Mouse (Mus musculus) thymus, postnatal 10 days (tissue): ENCODE measurements around the gene Kbtbd6.
A peak's percentile ranks its signal among the peaks of the same experiment; 100 is the strongest.
"Not testable (repeated sequence)": the region's sequence is repeated elsewhere in the genome, so short reads cannot be mapped to it uniquely, and the experiment has no call there.

Source experiments
- DNase-seq, 2 experiments: peaks; one replicate each; pipeline ENCODE4 v3.0.0; 2021; ENCODE audit warnings: low spot score in 2 of 2

The Kbtbd6 gene

GRCm38 (mm10) chr14:79451681-79452590, at the start of gene Kbtbd6:
Kbtbd6 (plus strand) TSS chr14:79451835.
- DNase-seq: peak; percentile 65 to 68

- no peak for DNase-seq
These were observed 44.0 kb upstream of the Kbtbd6 start for GRCm38 (mm10) chr14:79407641-79408040.

GRCm38 (mm10) chr14:79409278-79409830, 42.3 kb upstream of the Kbtbd6 start:
- DNase-seq: no peak

- no peak for DNase-seq
These were observed 41.0 kb upstream of the Kbtbd6 start for GRCm38 (mm10) chr14:79410662-79411061.

GRCm38 (mm10) chr14:79413121-79413520, 38.5 kb upstream of the Kbtbd6 start:
- no peak for DNase-seq

GRCm38 (mm10) chr14:79420083-79420685, 31.5 kb upstream of the Kbtbd6 start:
- no peak for DNase-seq

- peak; percentile 91 to 93 for DNase-seq
These were observed 25.5 kb upstream of the Kbtbd6 start, which contains the start of gene Kbtbd7 for GRCm38 (mm10) chr14:79425979-79426729. Kbtbd7 (plus strand) TSS chr14:79426511.

- DNase-seq: not testable (repeated sequence)
These were observed 24.8 kb upstream of the Kbtbd6 start for GRCm38 (mm10) chr14:79426730-79427365.

GRCm38 (mm10) chr14:79434068-79434467, 17.6 kb upstream of the Kbtbd6 start:
- no peak for DNase-seq

GRCm38 (mm10) chr14:79440655-79441054, 11.0 kb upstream of the Kbtbd6 start:
- DNase-seq: no peak

- DNase-seq: no peak
These were observed 10.2 kb upstream of the Kbtbd6 start for GRCm38 (mm10) chr14:79441441-79441840.

- no peak for DNase-seq
These were observed 7.0 kb upstream of the Kbtbd6 start for GRCm38 (mm10) chr14:79444601-79445000.

GRCm38 (mm10) chr14:79445055-79445620, 6.5 kb upstream of the Kbtbd6 start:
- DNase-seq: no peak

- DNase-seq: not testable (repeated sequence)
These were observed 928 bp downstream of the Kbtbd6 start for GRCm38 (mm10) chr14:79452591-79452934.

GRCm38 (mm10) chr14:79460401-79460800, 8.8 kb downstream of the Kbtbd6 start:
- DNase-seq: no peak

- DNase-seq: no peak
These were observed 9.4 kb downstream of the Kbtbd6 start for GRCm38 (mm10) chr14:79460988-79461387.

- no peak for DNase-seq
These were observed 14.0 kb downstream of the Kbtbd6 start for GRCm38 (mm10) chr14:79465623-79466022.

- peak in 1 of 2 experiments; percentile 40 for DNase-seq
These were observed 16.0 kb downstream of the Kbtbd6 start for GRCm38 (mm10) chr14:79467621-79468020.

GRCm38 (mm10) chr14:79473384-79473783, 21.7 kb downstream of the Kbtbd6 start:
- DNase-seq: no peak

- peak; percentile 91 to 96 for DNase-seq
These were observed 29.1 kb downstream of the Kbtbd6 start, which contains the start of gene Elf1 for GRCm38 (mm10) chr14:79480624-79481338. Elf1 (plus strand) TSS chr14:79481194.
